Mouse (Mus musculus): ENCODE results near the gene Gckr. TPM values are rescaled to one million over a fixed set of nuclear protein-coding genes. Genes with fewer than 3 reads are reported as not detected.
A peak's percentile ranks its signal among the peaks of the same experiment; 100 is the strongest.

Gene Gckr
- polyA plus RNA-seq, 1 experiment from 2014 or later = 0.38 TPM

- H3K4me2 ChIP-seq (ENCODE audit: low read depth, low read length) = peak within 1 kb of the TSS; percentile 88
- H3K4me1 ChIP-seq (replicated peaks; ENCODE audit: control insufficient read depth, insufficient read depth, low read length) = peaks cover 13% of the 10 kb centered on the region
- no peaks in the 10 kb centered on the region for H3K27me3 ChIP-seq (ENCODE audit: control insufficient read depth, insufficient read depth, low read depth, low read length)
- peak within 1 kb of the TSS; percentile 68 for H3K4me3 ChIP-seq (ENCODE audit: low read length)
- no peaks in the 10 kb centered on the region; the same call in 1 of the 2 replicates for H3K36me3 ChIP-seq (ENCODE audit: control insufficient read depth, insufficient read depth, low read length)
- H3K9me3 ChIP-seq (ENCODE audit: control insufficient read depth, low read length) = no peaks in the 10 kb centered on the region
- peak; percentile 95 for ATAC-seq (ENCODE audit: low read depth)
- peak within 1 kb of the TSS; percentile 74 for H3K9ac ChIP-seq (ENCODE audit: low read length)
- H3K27ac ChIP-seq (ENCODE audit: low read length) = peak within 1 kb of the TSS; percentile 81
- 2% methylated on average over 45 of the region's 45 CpGs for whole genome bisulfite sequencing
These were observed 6.5 kb upstream of the Gckr start, which contains the start of gene Ift172 for GRCm38 (mm10) chr5:31290521-31291360. TSS of gene Ift172 (minus strand) at chr5:31291116.

DNA sequence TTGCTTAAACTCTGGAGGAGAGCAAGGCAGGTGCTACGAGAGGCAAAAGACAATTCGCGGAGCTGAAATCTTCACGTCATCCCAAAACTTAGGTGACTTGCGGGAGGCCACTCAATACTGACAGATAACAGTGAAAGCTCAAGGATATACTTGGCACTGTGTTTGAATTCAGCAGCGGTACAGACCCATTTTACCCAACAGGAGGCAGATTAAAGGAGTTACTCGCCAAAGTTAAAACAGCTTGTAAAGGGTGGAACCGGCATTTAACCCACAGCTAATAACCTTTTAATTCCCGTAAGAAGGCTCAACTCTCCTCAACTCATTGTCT, 5.9 kb upstream of the Gckr start:
- Histone ChIP-seq H3K36me3 (ENCODE audit: control insufficient read depth, insufficient read depth, low read length) (no peaks in the 10 kb centered on the region; the same call in 1 of the 2 replicates), H3K4me2 (ENCODE audit: low read depth, low read length) (peak overlapping the region; percentile 88), H3K27me3 (ENCODE audit: control insufficient read depth, insufficient read depth, low read depth, low read length) (no peaks in the 10 kb centered on the region), H3K4me1 (replicated peaks; ENCODE audit: control insufficient read depth, insufficient read depth, low read length) (peaks cover 13% of the 10 kb centered on the region), H3K9me3 (ENCODE audit: control insufficient read depth, low read length) (no peaks in the 10 kb centered on the region), H3K27ac (ENCODE audit: low read length) (peak overlapping the region; percentile 81), H3K4me3 (ENCODE audit: low read length) (peak overlapping the region; percentile 68), H3K9ac (ENCODE audit: low read length) (peak overlapping the region; percentile 69)
- WGBS = 4% methylated on average over 9 of the region's 9 CpGs
- no peak for ATAC-seq (ENCODE audit: low read depth)

- H3K9ac ChIP-seq (ENCODE audit: low read length) = peak overlapping the region; percentile 88
- peaks cover 13% of the 10 kb centered on the region for H3K4me1 ChIP-seq (replicated peaks; ENCODE audit: control insufficient read depth, insufficient read depth, low read length)
- WGBS = 3% methylated on average over 29 of the region's 29 CpGs
- H3K36me3 ChIP-seq (ENCODE audit: control insufficient read depth, insufficient read depth, low read length) = no peaks in the 10 kb centered on the region
- no peak for ATAC-seq (ENCODE audit: low read depth)
- no peaks in the 10 kb centered on the region; the same call in 1 of the 2 replicates for H3K27me3 ChIP-seq (ENCODE audit: control insufficient read depth, insufficient read depth, low read depth, low read length)
- H3K4me3 ChIP-seq (ENCODE audit: low read length) = peak overlapping the region; percentile 79
- H3K27ac ChIP-seq (ENCODE audit: low read length) = peak overlapping the region; percentile 27; the same call in 1 of the 2 replicates
- H3K4me2 ChIP-seq (ENCODE audit: low read depth, low read length) = peak overlapping the region; percentile 96
- H3K9me3 ChIP-seq (ENCODE audit: control insufficient read depth, low read length) = no peaks in the 10 kb centered on the region
These were observed 2.2 kb upstream of the Gckr start for GRCm38 (mm10) chr5:31294964-31295605.

DNA sequence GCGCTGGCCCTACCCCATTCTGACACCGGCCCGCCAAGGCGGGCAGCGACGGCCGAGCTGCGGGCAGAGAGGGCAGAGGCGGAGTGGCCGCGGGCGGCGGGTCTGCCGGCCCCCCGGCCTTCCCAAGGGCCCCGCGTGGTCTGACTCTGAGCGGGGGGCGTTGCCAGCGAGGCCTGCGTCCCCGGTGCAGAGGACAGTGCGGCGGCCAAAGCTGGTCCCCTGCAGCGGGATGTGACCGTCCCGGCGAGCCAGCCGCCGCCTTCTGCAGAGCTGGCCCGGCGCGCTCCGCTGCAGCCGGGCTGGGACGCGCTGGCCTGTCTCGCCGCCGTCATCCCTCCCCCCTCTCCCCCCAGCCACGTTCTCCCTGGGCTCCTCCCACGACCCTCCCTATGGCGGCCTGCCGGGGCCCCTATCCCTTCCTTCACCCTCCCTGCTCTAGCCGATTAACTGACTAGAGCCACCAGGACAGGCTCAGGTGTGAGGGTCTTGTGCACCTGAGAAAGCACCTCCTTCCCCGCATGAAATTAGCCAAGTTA, 1.6 kb upstream of the Gckr start, which contains the start of gene Fndc4:
Fndc4 (minus strand) TSS at position 475 of the 536 bp plus-strand sequence.
- Histone ChIP-seq H3K27ac (ENCODE audit: low read length) (peak within 1 kb of the TSS; percentile 27; the same call in 1 of the 2 replicates), H3K9me3 (ENCODE audit: control insufficient read depth, low read length) (no peaks in the 10 kb centered on the region), H3K4me2 (ENCODE audit: low read depth, low read length) (peak within 1 kb of the TSS; percentile 96), H3K9ac (ENCODE audit: low read length) (peak within 1 kb of the TSS; percentile 88), H3K4me1 (replicated peaks; ENCODE audit: control insufficient read depth, insufficient read depth, low read length) (peaks cover 13% of the 10 kb centered on the region), H3K4me3 (ENCODE audit: low read length) (peak within 1 kb of the TSS; percentile 79), H3K36me3 (ENCODE audit: control insufficient read depth, insufficient read depth, low read length) (no peaks in the 10 kb centered on the region), H3K27me3 (ENCODE audit: control insufficient read depth, insufficient read depth, low read depth, low read length) (no peaks in the 10 kb centered on the region; the same call in 1 of the 2 replicates)
- under 1% methylated on average over 38 of the region's 46 CpGs for WGBS
- peak; percentile 72 for ATAC-seq (ENCODE audit: low read depth)

- H3K27me3 ChIP-seq (ENCODE audit: control insufficient read depth, insufficient read depth, low read depth, low read length) = no peaks in the 10 kb centered on the region; the same call in 1 of the 2 replicates
- H3K4me3 ChIP-seq (ENCODE audit: low read length) = no peak overlapping the region
- WGBS = 69% methylated on average over 3 of the region's 3 CpGs
- peaks cover 8% of the 10 kb centered on the region for H3K4me1 ChIP-seq (replicated peaks; ENCODE audit: control insufficient read depth, insufficient read depth, low read length)
- no peak overlapping the region for H3K4me2 ChIP-seq (ENCODE audit: low read depth, low read length)
- H3K36me3 ChIP-seq (ENCODE audit: control insufficient read depth, insufficient read depth, low read length) = no peaks in the 10 kb centered on the region
- no peak overlapping the region for H3K27ac ChIP-seq (ENCODE audit: low read length)
- no peak for ATAC-seq (ENCODE audit: low read depth)
- H3K9me3 ChIP-seq (ENCODE audit: control insufficient read depth, low read length) = no peaks in the 10 kb centered on the region
- no peak overlapping the region for H3K9ac ChIP-seq (ENCODE audit: low read length)
These were observed 738 bp downstream of the Gckr start for GRCm38 (mm10) chr5:31297981-31298380.

DNA sequence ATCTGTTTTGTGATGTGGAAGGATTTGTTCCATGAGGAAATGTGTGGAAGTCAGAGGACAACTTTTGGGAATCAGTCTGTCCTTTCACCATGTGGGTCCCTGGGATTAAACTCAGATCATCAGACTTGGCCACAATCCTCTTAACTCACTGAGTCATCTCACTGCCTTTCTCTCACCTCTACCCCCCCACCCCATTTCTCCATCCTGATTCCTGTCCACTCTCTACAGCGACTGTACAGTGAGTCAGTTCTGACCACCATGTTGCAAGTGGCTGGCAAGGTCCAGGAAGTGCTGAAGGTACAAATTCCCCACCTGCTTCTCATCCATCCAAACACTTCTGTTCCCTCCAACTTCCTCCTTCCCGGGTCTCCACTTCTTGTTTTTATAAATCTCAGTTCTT, 1.2 kb downstream of the Gckr start:
- no peak for ATAC-seq (ENCODE audit: low read depth)
- 30% methylated on average over 2 of the region's 2 CpGs for WGBS
- H3K9ac ChIP-seq (ENCODE audit: low read length) = no peak overlapping the region
- H3K27ac ChIP-seq (ENCODE audit: low read length) = no peak overlapping the region
- no peak overlapping the region for H3K4me2 ChIP-seq (ENCODE audit: low read depth, low read length)
- no peaks in the 10 kb centered on the region for H3K36me3 ChIP-seq (ENCODE audit: control insufficient read depth, insufficient read depth, low read length)
- H3K9me3 ChIP-seq (ENCODE audit: control insufficient read depth, low read length) = no peaks in the 10 kb centered on the region
- H3K27me3 ChIP-seq (ENCODE audit: control insufficient read depth, insufficient read depth, low read depth, low read length) = no peaks in the 10 kb centered on the region; the same call in 1 of the 2 replicates
- H3K4me1 ChIP-seq (replicated peaks; ENCODE audit: control insufficient read depth, insufficient read depth, low read length) = peaks cover 8% of the 10 kb centered on the region
- no peak overlapping the region for H3K4me3 ChIP-seq (ENCODE audit: low read length)

- Histone ChIP-seq H3K4me2 (ENCODE audit: low read depth, low read length) (no peak overlapping the region), H3K4me1 (replicated peaks; ENCODE audit: control insufficient read depth, insufficient read depth, low read length) (no peaks in the 10 kb centered on the region), H3K36me3 (ENCODE audit: control insufficient read depth, insufficient read depth, low read length) (no peaks in the 10 kb centered on the region), H3K9me3 (ENCODE audit: control insufficient read depth, low read length) (no peaks in the 10 kb centered on the region), H3K4me3 (ENCODE audit: low read length) (no peak overlapping the region), H3K27ac (ENCODE audit: low read length) (no peak overlapping the region), H3K27me3 (ENCODE audit: control insufficient read depth, insufficient read depth, low read depth, low read length) (no peaks in the 10 kb centered on the region; the same call in 1 of the 2 replicates), H3K9ac (ENCODE audit: low read length) (no peak overlapping the region)
- 68% methylated on average over 7 of the region's 8 CpGs for WGBS
- no peak for ATAC-seq (ENCODE audit: low read depth)
These were observed 4.6 kb downstream of the Gckr start for GRCm38 (mm10) chr5:31301866-31302265.

GRCm38 (mm10) chr5:31303093-31303492, 5.8 kb downstream of the Gckr start:
- Histone ChIP-seq H3K36me3 (ENCODE audit: control insufficient read depth, insufficient read depth, low read length) (no peaks in the 10 kb centered on the region), H3K27ac (ENCODE audit: low read length) (no peak overlapping the region), H3K9me3 (ENCODE audit: control insufficient read depth, low read length) (no peaks in the 10 kb centered on the region), H3K4me1 (replicated peaks; ENCODE audit: control insufficient read depth, insufficient read depth, low read length) (no peaks in the 10 kb centered on the region), H3K9ac (ENCODE audit: low read length) (no peak overlapping the region), H3K27me3 (ENCODE audit: control insufficient read depth, insufficient read depth, low read depth, low read length) (no peaks in the 10 kb centered on the region; the same call in 1 of the 2 replicates), H3K4me2 (ENCODE audit: low read depth, low read length) (no peak overlapping the region), H3K4me3 (ENCODE audit: low read length) (no peak overlapping the region)
- WGBS = 85% methylated on average over 6 of the region's 6 CpGs
- no peak for ATAC-seq (ENCODE audit: low read depth)

DNA sequence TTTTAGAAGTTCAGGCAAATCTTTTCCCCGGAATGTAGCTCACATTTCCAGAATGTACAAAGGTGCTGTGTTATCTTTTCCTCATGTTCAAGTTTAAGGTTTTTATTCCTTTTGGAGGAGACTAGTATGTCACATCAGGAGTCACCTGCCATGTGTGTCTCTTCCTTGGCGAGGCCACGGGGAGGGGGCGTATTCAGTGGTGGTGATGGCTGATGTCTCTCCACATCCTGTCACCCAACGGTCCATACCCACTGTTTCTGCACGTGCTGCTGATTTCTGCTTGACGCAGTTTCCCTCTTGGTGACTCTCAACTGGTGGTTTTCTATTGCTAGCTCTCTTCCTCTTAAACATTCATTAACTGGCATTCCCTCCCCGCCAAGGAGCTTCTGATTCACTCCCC, 15.6 kb downstream of the Gckr start:
- H3K36me3 ChIP-seq (ENCODE audit: control insufficient read depth, insufficient read depth, low read length) = no peaks in the 10 kb centered on the region
- no peaks in the 10 kb centered on the region for H3K27me3 ChIP-seq (ENCODE audit: control insufficient read depth, insufficient read depth, low read depth, low read length)
- no peak overlapping the region for H3K27ac ChIP-seq (ENCODE audit: low read length)
- 69% methylated on average over 8 of the region's 8 CpGs for WGBS
- H3K9ac ChIP-seq (ENCODE audit: low read length) = no peak overlapping the region
- H3K4me3 ChIP-seq (ENCODE audit: low read length) = no peak overlapping the region
- no peak overlapping the region for H3K4me2 ChIP-seq (ENCODE audit: low read depth, low read length)
- no peaks in the 10 kb centered on the region for H3K9me3 ChIP-seq (ENCODE audit: control insufficient read depth, low read length)
- H3K4me1 ChIP-seq (replicated peaks; ENCODE audit: control insufficient read depth, insufficient read depth, low read length) = no peaks in the 10 kb centered on the region
- no peak for ATAC-seq (ENCODE audit: low read depth)
